Mouse (Mus musculus) cerebellum, adult 18-20 months (tissue): ENCODE data around the gene Slc35b3.

Experiments used
- DNase-seq, 2 experiments: peaks; one replicate each; pipeline ENCODE4 v3.0.0; 2021

Slc35b3 gene

DNA sequence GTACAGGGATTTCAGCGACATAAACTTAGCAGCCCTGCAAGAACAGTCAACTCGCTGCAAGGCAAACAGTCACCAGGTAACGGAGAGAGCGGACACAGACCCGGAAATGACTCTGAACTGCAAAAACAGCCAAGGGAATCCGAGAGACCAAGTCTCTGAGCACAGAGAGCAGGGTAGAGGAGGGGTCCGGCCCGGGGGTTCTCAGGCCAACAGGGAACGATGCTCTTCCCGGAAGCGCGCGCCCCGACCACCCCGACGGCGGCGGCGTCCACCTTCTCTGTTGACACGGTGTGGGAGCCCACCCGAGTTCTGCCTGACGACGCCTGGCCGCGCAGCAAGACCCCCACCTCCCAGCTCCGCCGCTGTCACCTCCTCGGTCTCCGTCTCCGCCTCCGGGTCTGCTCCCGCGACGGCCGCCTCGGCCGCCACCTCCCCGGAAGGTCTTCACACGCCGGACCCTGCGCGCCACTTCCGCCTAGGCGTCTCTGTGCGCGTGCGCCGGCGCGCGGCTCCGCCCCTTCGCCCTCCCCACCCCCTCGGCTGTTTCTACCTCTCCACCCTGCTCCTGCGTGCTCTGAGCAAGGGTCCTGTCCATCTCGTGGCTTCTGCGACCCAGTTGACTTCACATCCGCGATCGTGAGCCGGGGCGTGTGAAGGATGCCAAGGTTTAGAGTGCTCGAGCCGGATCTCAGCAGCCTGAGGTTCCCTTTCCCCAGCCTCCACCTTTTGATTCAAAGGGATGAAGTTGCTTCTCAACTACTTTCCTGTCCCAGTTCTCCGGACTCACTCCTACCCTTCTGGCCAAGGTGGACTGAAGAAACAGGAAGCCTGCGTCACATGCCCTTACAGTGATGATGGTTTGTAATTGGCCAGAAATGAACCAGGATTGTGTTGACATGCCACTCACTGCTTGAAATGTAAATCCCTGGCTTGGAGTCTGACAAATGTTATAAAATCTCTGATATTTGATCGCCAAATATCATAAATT is at the start of gene Slc35b3:
Slc35b3 (minus strand) TSS at position 813 of the 988 bp plus-strand sequence.
- DNase-seq = peak; percentile 78 to 86

DNA sequence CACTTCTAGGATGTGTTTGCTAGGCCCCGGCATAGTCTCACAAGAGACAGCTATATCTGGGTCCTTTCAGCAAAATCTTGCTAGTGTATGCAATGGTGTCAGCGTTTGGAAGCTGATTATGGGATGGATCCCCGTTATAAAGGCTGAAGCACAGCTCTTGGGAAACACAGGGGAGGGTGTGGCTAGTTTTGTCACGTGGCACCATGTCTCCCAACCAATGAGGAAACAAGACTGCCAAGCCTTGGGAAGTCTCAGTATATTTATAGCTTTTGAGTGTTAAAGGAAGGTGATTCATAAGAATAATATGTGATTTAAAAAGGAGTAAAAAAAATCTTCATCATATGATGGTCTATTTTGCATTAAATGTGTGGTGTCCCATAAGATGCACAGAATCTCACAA is 49.6 kb upstream of the Slc35b3 start:
- DNase-seq = no peak

DNA sequence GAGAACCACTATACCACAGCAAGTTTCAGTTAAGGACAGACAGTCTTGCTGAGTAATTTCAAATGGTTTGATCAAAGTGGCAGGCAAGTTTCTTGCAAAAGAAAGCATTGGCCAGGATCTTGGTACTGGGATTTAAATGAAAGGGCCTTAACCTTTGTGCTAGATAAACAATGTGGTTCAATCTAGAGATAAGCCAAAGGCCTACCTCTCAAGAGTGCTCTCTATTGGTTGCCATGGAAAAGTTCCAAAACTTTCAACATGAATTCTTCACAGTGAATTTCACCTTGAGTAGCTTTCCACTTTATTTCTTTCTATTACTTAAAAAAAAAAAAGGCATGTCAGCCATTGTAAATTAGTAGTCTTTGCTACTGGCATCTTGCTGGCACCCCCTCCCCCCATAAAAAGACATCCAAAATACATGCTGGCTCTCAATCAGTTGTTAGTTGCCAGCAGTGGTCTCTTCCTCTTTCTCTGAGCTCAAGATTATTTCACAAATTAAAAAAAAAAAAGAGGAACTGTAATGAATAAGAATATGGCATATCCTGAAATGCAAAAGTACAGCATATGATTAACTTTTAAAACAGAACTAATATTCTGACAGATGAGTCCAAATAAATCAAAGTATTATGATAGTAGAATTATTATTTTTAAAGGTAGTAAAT is 42.6 kb upstream of the Slc35b3 start:
- DNase-seq = no peak

DNA sequence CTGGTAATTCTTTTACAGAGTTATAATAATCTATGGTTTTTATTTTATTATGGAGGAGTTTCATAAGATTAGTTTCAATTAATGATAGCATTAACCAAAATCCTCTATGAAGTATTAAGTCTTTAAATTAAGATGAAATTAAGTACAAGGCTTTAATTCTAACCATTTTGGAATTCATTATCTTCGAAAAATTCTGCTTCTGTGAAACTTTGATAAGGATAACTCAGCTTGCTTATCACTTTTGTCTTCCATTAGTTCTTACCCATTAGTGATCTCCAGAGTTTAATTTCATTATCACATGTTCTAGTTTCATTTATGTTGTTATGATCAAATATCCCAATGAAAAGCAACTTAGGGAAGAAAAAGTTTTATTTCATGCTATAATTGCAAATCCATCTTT is 41.7 kb upstream of the Slc35b3 start:
- DNase-seq = no peak

DNA sequence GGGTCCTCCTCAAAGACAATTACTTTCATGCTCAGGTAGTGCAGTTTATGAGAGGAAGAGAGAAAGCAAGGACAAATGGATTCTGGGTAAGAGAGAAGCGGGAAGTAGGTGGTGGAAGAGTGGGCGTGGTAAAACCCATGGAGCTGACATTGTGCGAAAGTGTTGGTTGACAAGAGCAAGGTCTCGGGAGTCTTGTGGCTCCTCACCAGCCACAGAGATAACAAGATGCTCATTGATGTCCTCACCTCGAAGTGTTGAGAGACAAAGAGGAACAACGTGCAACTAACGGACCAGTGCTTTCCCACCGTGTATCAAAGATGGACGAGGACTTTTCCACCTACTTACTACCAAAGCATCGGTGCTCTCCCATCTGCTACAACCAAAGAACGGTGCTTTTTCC is 40.8 kb upstream of the Slc35b3 start:
- no peak for DNase-seq

DNA sequence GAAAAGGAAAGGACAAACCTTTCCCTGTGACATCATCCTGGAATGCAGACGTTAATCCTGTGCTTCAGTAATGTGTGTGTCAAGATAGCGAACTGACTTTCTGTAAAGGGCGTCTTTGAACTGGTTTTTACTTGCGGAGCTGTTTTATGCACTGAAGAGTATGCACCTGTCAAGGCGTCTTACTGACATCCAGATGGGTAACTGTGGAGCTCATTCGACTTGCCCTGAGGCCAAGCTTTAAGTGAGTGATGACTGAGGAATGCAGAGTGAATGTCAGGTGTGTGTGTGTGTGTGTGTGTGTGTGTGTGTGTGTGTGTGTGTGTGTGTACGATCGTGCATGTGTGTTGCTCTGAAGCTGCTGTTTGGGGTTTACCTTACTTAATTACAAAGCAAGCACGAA is 38.3 kb upstream of the Slc35b3 start:
- DNase-seq = no peak

DNA sequence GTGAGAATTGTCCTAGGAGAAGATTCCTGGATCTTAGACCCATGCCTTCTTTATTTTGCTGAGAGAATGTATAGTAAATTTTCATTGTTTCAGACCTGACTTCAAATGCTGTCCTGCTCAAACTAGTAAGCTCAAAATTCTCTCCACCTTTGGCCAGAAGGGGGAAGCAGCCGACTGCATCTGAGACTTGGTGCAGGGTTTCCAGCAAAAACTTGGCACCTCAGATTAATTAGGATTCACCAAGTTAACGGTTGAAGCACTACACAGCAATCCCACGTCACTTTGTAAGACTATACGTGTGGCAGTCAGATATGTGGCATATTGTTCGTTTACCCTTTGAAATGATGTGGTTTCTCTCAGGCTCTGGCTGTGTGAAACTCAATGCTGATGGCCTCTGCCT is 31.9 kb upstream of the Slc35b3 start:
- DNase-seq = peak; percentile 24 to 31

DNA sequence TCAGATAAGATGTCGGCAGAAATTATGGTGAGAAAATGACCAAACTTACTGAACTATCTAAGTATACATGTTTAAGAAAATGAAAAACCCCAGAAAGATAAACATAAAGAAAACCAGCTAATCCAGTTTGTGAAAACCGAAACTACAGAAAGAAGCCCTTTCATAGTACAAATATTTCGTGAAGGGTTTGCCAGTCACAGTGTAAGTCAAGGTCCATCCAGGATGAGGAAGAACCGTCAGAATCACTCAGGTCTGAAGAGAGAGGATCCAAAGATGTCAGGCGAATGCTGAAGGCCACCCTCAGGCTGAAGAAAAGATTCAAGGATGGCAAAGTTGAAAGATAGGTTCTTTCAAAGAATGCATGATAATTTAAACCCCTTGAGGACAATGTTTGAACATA is 23.1 kb upstream of the Slc35b3 start:
- DNase-seq = no peak

DNA sequence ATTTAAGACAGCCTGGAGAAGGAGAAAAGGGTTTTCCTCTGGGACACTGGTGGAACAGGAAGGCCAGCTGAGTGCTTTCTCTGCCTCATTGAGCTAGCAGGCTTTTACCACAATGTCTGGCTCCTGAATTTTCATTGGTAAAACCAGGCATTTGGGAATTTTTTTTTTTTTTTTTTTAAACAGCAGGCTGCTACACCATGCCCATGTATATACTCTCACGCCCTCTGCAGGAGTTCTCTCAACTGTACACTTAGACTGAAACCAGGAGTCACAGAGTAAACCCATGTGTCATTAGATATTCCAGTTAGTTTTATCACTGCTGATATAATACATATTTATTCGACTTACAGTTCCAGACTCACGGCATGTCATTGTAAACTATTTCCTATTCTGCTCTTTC is 20.2 kb upstream of the Slc35b3 start:
- no peak for DNase-seq

DNA sequence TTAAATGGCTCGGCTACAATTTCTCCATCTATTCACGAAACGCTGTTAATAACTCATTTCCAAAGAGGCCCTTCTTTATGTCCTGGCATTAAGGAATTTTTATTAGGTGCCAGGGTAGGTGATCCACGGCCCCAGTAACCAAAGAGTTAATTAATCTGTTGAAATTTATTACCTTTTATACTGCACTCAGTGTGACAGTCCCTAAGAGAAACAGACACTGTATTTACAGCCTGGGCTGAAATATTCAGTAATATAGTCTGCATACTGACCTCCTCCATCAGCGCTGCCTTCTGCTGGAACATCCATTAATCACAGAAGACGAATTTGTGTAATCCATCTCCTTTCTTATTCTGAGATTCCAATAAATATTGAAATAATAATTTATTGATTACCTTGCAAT is 16.3 kb upstream of the Slc35b3 start:
- DNase-seq = no peak

DNA sequence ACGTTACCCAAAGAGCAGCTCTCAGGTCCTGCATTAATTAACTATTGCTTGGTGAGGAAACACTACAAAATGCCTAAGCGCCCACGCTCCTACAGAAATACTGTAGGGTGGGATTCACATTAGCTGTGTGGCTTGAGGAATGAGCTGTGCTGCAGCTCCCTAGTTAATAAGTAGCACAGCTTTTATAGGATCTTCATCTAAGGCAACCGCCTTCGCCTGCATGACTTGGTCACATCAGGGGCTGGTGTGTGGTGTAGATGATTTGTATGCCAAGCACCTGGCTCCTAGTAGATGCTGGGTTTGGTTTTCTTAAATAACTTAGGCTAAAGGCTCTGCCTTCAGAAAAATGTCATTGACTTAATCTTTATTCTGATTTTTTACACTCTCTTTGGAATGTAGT is 15.2 kb upstream of the Slc35b3 start:
- no peak for DNase-seq

DNA sequence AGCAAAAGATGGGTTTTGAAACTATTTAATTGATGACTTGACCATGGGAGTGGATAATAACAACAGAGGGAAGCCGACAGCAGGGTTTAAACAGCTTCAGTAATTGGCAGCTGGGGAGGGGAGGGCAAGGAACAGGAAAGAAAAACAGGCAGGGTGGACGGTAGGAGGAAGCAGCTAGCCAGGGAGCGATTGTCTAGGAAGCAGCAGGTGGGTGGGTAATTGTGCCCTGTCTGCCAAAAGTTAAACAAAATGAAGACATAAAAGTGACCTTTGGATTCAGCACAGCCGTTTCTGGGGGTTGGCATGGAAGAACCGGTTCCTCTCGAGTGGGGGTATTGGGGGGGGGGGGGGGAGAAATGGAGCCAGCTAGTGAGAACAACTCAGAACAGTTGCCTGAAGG is 11.9 kb upstream of the Slc35b3 start:
- no peak for DNase-seq

DNA sequence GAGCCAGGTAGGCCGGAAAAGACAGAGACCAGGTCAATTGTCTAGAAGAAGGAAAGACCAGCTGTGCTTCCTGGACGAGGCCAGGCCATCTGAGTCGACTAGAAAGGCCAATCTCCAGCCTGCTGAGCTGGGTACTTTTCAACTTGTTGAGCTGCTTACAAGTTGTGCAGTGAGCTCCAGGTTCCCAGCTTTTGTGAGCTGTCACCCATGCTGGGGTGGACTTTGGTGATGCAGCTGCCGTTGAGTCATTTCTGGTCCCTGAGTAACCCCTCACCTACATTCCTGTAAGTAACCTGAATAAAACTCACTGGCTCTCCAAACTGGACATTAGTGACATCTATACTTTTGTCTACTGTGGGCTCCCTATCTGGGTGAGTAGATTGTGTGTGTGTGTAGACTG is 10.4 kb upstream of the Slc35b3 start:
- DNase-seq = no peak

DNA sequence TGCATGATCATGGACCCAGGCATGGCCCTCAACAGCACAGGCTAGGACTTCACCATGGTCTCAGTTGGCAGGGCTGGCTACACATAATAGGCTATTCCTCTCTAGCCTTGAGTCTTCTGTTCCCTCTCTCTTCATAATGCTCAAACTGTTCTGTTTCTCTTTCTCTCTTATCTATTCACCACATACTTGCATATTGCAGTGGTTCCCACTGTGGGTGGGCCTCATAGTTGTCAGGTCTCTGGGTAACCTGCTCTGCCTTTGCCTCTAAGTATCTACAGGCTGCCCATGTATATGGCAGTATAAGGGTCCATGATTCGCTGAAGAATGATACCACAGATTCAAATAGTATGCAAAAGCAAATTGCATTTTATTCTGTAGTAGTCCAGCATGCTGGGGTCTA is 6.8 kb upstream of the Slc35b3 start:
- DNase-seq = no peak

DNA sequence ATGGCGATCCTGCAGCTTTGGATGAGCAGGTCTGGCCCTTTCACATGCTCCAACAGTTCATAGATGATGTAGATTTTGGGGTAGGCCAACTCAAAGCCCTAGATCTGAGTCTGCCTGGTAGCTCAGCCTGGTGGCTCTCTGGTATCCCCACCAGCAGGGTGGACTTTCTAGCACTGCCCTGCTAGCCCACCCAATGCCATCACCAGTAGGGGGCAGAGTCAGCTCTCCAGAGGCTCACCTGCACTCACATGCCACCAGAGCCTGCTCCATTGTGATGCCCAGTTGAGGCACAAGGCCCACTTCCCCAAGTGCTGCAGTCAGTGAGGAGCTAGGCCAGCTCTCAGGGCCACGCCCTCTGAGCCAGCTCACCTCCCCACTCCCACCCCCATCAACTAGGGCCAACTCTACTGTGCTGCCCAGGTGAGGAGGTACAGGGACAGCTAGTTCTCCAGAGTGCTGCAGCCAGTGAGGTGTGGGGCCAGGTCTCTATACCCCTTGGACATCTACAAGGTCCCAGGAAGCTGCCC is 6.3 kb upstream of the Slc35b3 start:
- no peak for DNase-seq

DNA sequence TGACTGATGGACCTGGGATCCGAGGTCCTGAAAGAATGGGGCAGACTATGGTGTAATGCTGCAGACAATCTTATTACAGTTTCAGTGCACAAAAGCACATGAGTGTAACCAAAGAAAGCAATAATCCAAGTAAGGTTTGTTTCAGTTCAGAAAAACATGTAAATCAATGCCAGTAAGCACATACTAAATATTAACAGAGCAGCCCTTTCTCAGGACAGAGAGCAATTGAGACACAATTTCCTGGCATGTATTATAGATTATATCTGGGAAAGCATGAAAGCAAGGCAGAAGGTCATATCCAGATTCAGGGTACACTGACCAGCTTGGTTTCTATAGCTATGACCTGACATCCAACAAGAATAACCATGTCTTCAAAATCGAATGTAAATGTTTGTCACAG is 2.1 kb upstream of the Slc35b3 start:
- no peak for DNase-seq

DNA sequence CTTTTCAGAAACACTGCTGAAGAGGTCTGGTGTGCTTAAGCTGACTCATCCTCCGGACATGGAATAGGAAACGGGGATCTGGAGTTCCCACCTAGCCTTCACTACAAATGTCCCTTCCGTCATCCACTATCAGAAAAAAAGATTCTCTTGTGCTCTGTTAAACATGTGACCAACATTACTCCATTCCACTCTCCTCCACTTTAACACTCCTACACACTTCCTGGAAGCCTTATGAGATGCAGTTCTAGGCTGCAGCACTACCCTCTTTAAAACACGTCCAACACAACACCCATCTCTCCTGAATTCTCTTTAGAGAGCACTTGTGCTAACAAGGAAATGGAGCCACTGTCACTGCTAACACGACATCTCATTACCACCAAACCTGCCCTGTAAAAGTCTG is 2.6 kb downstream of the Slc35b3 start:
- no peak for DNase-seq

DNA sequence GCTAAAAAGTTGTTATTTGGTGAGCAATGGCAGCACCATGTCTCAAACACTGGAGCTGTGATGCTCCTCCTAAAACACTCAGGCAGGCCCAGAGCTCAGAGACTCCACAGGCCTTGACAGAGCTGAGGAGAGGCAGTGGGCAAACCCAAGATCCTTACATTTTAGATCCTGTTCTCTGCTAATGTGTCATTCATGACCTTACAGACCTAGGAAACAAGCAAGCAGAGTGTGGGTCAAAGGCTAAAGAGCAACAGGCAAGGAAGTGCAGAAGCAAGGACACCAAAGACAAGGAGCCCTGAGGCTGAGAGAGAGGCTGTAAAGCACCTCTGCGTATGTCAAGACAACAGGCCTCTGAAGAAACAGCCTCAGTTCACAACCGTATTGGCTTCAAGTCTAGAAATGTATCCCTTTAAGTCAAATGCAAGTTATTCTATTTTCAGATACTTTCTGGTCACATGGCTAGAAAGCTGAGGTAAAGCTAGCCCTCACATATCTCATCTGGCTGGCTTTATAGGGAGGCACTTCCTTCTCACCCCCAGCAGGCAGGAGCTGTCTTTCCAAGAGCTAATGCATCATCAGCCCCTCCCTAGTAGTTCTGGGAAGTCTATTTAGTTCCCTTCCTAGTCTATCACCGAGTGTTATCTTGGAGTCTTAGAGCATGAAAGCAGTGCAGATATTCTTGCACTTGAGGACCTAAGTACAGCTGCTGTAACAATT is 14.2 kb downstream of the Slc35b3 start:
- DNase-seq = no peak

DNA sequence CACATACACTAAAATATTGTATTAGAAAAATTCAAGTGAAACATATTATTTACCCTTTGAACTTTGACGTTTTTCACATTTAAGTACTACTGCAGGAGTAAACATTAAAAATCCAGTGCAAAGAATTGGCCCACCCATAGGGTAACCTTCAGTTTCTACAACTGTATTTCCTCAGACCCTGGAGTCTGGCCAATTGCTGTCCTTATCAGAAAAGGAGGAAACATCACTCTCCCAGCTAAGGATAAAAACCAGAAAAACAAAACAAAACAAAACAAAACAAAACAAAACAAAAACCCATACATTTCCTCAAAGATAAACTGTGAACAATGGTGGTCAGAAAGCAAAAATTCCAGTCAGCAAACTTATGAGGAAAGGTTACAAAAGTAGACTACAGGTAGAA is 14.9 kb downstream of the Slc35b3 start:
- no peak for DNase-seq

DNA sequence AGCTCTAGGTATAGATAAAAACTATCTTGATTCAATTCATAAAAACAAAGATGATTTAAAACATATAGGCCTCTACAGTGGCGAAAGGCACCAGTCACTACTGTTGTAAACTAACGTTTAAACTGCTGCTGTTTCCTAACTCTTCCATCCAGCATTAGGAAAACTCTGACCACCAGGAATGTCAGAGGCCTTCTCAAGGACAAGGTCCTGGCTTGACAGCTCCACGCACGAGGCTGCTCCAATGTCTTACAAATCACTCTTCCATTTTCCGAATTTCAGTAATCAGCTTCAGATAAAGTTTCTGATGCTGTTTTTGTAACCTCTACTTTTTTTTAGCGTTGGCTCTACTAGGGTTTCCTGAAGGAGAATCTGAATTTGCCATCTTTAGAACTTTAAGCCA is 15.7 kb downstream of the Slc35b3 start:
- DNase-seq = no peak

DNA sequence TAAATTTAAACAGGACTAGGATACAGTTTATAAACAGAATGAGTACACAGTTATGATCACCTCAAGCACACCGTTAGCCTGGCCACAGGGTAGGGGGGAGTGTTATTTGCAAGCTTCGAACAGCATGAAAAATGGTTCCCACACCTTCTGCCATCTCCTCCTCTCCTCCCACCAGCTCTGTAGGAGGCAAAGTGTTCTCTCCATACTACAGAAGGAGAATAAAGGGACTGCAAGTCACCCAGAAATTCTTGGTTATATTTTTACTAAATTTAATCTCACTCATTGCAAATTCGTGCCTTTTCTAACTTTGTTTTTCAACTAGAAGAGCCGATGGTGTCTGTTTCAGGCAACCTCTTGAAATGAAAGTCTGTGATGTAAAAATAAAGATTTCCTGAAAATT is 18.9 kb downstream of the Slc35b3 start:
- no peak for DNase-seq

DNA sequence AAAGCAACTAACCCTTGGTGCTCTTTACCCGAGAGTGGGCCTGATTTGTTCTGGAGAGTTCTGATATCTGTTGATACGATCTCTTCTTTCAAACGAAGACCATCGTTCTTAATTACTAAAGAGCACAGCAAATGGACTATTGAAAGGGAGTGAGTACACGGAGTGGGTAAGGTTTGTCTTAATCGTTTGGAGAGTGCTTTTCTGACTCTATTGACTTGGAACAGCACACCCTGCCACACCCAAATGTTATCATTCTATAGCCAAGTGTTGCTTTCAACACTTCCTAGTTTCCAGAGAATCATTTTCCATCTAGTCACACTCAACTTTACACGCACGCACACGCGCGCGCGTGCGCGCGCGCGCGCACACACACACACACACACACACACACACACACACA is 19.4 kb downstream of the Slc35b3 start:
- DNase-seq = no peak

DNA sequence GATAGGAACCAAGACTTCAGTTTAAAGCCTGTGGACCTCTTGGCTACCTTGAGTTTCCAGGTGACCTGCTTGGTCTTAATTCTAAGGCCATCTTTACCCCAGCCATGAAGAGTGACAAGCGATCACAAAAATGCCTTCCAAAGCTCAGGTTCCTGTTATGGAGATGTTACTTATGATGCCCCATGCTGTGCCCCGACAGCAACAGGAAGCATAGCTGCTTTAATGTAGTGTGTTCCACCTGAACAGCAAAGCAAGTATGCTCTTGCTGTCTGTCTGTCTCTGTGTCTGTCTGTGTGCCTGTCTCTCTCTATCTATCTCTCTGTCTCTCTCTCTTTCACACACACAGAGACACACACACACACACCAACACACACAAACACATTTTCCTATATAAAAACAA is 22.2 kb downstream of the Slc35b3 start:
- no peak for DNase-seq
